Mouse (Mus musculus) regulatory T cell (primary cell): ENCODE measurements around the gene Fam126a.

Experiments used
- in situ Hi-C: fragments of 300-600 bp; cut with MboI, MseI; formaldehyde crosslinking; loops from one replicate; pipeline ENCODE4 v1.15.1; 2025; ENCODE audit warnings: high pct_unique_total_duplicates

The Fam126a gene

GRCm38 (mm10) chr5:23993553-23993894 is 37.0 kb downstream of the Fam126a start:
- in situ Hi-C loops, result no loop called here

- in situ Hi-C loops, result no loop called here
Measured at GRCm38 (mm10) chr5:23992876-23993552, 37.5 kb downstream of the Fam126a start.

DNA sequence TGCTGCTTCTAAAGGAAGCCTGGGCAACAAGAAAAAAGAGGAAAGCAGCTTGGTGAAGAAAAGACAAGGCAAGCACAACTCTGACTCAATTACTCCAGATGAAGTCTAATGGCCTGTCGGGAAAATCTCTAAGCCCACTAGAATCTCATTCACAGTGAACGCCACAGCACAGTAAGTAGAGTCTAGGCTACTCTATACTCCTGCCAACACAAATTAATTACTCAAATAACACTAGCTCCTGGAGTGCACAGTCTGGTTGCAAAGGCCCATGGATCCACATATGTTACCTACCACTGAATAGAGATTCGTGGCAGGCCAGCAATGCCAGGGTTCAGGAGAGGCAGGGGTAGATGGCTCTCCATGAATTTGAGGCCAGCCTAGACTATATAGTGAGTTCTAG is 40.5 kb downstream of the Fam126a start:
- in situ Hi-C loops, result no loop called here

DNA sequence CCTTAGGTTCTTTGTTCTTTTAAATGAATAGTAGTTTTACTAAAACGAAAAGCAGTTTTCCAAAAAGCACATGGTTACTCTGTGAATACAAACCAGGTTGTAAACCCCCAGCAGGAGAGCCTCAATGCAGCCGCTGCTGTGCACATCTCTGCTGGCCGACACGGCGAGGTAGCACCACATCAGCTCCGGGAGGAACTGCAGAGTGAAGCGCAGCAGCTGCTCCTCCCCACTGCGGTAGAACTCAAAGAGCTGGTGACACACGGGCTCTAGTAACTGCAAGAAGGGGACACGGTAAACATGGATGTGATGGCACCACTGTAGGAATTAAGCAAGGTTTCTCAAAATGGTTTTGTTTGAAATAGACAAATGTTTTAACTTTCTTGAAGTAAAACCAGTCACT is 42.7 kb downstream of the Fam126a start:
- in situ Hi-C loops, result no loop called here

DNA sequence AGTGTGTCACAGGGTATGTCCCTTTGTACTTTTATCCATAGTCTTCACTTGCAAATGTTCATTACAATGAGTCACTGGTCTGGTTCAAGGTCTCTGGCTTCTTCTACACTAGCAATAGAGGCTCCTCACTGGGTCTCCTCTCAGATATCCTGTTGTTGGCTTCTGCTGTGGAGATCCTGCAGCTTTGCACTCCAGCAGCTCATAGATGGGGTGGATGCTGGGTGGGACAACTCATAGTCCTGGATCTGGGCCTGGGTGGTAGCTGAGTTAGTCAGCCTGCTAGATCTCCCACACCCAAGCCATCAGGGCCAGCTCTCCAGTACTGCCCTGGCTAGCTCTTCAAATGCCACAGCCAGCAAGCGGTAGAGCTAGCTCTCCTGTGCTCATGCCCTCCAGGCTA is 48.4 kb downstream of the Fam126a start:
- in situ Hi-C loops, result no loop called here

DNA sequence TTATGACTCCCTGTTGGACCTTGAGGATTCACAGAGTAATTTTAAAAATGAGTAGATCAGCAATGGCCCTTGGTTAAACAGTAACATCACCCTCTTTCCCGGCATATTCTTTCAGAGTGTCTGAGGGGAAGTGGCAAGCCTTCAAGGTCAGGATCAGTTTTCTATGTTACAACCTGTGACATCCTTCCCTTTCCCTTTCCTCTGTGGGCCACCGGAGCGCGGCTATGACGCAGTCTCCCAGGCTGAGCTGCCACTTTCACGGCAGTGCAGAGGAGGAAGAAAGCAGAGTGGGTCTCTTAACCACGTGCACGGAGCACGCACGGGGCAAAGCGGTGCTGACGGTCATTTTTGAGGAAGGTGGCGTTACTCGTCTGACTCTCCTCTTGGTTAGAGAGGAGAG is 52.0 kb downstream of the Fam126a start:
- in situ Hi-C loops, result no loop called here

DNA sequence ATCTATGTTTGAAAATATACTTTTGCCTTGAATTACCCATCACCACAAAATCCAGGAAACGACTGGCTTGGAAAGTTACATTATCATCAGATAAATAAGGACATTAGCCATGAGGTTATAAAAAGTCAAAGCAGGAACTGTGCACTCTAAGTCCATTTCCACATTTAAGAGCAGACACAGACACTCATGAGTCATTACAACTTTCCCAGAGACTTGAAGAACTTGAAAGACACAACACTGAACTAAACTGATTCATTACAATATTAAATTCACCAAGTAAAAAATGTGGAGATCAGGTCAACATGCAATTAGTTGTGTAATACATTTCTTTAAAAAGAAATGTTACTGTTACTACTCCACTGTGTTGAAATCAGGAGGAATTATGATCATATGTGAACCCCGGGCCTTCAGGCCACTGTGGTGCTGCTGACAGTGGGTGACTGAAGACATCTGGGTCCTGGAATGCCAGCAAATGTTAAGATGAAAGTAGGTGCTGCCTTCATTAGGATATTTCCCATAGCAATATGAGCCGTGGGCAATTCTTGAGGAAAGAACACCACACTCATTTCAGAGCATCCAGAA is 55.4 kb downstream of the Fam126a start:
- in situ Hi-C loops, result no loop called here

GRCm38 (mm10) chr5:23967705-23968104 is 62.8 kb downstream of the Fam126a start:
- in situ Hi-C loops, result no loop called here

- in situ Hi-C loops, result no loop called here
Measured at GRCm38 (mm10) chr5:23964599-23965165, 65.8 kb downstream of the Fam126a start.

- in situ Hi-C loops, result no loop called here
Measured at GRCm38 (mm10) chr5:23953047-23953446, 77.4 kb downstream of the Fam126a start.

- in situ Hi-C loops, result no loop called here
Measured at GRCm38 (mm10) chr5:23948071-23948470, 82.4 kb downstream of the Fam126a start.

- in situ Hi-C loops, result no loop called here
Measured at GRCm38 (mm10) chr5:23945056-23945455, 85.4 kb downstream of the Fam126a start.

GRCm38 (mm10) chr5:23943534-23943933 is 87.0 kb downstream of the Fam126a start:
- in situ Hi-C loops, result no loop called here

GRCm38 (mm10) chr5:23923481-23924165 is 106.9 kb downstream of the Fam126a start:
- in situ Hi-C loops, result no loop called here

- in situ Hi-C loops, result no loop called here
Measured at GRCm38 (mm10) chr5:23922516-23923291, 107.8 kb downstream of the Fam126a start.

DNA sequence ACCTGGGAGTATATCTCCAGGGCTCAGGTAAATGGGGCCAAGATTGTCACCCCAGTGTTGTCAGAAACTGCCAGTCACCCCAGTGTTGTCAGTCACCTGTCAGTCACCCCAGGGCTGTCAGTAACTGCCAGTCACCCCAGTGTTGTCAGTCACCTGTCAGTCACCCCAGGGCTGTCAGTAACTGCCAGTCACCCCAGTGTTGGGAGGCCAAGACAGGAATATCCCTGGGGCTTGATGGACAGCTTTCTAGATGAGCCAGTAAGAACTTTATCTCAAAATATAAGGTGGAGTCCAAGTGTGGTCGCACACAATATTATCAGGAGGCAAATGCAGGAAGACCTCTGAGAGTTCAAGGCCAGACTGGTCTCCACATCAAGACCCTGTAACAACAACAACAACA is 109.2 kb downstream of the Fam126a start:
- in situ Hi-C loops, result no loop called here

GRCm38 (mm10) chr5:23919892-23920731 is 110.4 kb downstream of the Fam126a start:
- in situ Hi-C loops, result no loop called here

- in situ Hi-C loops, result no loop called here
Measured at GRCm38 (mm10) chr5:23917301-23917700, 113.2 kb downstream of the Fam126a start.

DNA sequence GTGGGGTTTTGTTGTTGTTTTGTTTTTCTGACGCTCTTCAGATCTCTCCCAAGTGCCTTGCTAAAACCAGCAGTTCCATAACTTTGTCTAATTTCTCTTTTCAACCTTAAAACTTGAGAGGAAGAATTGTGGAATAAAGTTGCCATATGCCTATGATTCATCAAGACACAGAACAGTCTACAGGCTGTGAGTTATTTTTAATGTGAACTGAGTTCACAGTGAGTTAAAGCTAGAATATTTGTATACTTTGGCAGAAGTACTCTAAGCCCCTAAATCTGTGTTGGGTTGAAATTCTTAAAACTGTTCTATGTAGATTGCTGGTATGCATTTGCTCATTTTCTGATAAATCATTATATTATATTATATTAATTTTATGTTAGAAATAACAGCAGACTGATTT is 118.9 kb downstream of the Fam126a start:
- in situ Hi-C loops, result no loop called here

- in situ Hi-C loops, result no loop called here
Measured at GRCm38 (mm10) chr5:23909256-23909655, 121.2 kb downstream of the Fam126a start.

GRCm38 (mm10) chr5:23908486-23909090 is 121.9 kb downstream of the Fam126a start:
- in situ Hi-C loops, result no loop called here
